Mouse (Mus musculus) regulatory T cell (primary cell): Measurements from ENCODE around the gene Obscn.

Experiments used
- in situ Hi-C: fragments of 300-600 bp; cut with MboI, MseI; formaldehyde crosslinking; loops from one replicate; pipeline ENCODE4 v1.15.1; 2025; ENCODE audit warnings: high pct_unique_total_duplicates

The Obscn gene

GRCm38 (mm10) chr11:58983691-58984341 lies 152.4 kb downstream of the Obscn start:
- in situ Hi-C loops = no loop called here

- in situ Hi-C loops = no loop called here
These were observed 153.6 kb downstream of the Obscn start for GRCm38 (mm10) chr11:58982471-58983097.

GRCm38 (mm10) chr11:58981541-58982447 lies 154.4 kb downstream of the Obscn start:
- in situ Hi-C loops = no loop called here

- in situ Hi-C loops = no loop called here
These were observed 155.7 kb downstream of the Obscn start for GRCm38 (mm10) chr11:58980381-58980990.

- in situ Hi-C loops = no loop called here
These were observed 156.5 kb downstream of the Obscn start for GRCm38 (mm10) chr11:58979661-58980060.

GRCm38 (mm10) chr11:58979183-58979582 lies 157.0 kb downstream of the Obscn start:
- in situ Hi-C loops = no loop called here

GRCm38 (mm10) chr11:58978706-58979030 lies 157.5 kb downstream of the Obscn start:
- in situ Hi-C loops = no loop called here

- in situ Hi-C loops = no loop called here
These were observed 158.0 kb downstream of the Obscn start, which contains the start of gene Trim11 for GRCm38 (mm10) chr11:58978027-58978705. Trim11 (plus strand) TSS chr11:58978093.

GRCm38 (mm10) chr11:58977607-58978026 lies 158.6 kb downstream of the Obscn start:
- in situ Hi-C loops = no loop called here

- in situ Hi-C loops = no loop called here
These were observed 159.1 kb downstream of the Obscn start for GRCm38 (mm10) chr11:58977150-58977549.

- in situ Hi-C loops = no loop called here
These were observed 161.8 kb downstream of the Obscn start for GRCm38 (mm10) chr11:58974414-58974813.

GRCm38 (mm10) chr11:58971796-58972195 lies 164.4 kb downstream of the Obscn start:
- in situ Hi-C loops = no loop called here

GRCm38 (mm10) chr11:58970831-58971530 lies 165.2 kb downstream of the Obscn start:
- in situ Hi-C loops = no loop called here

GRCm38 (mm10) chr11:58969659-58970058 lies 166.5 kb downstream of the Obscn start:
- in situ Hi-C loops = no loop called here

- in situ Hi-C loops = no loop called here
These were observed 167.2 kb downstream of the Obscn start for GRCm38 (mm10) chr11:58969027-58969426.

GRCm38 (mm10) chr11:58968551-58968950 lies 167.7 kb downstream of the Obscn start:
- in situ Hi-C loops = no loop called here

- in situ Hi-C loops = no loop called here
These were observed 168.9 kb downstream of the Obscn start for GRCm38 (mm10) chr11:58967346-58967745.

- in situ Hi-C loops = no loop called here
These were observed 171.0 kb downstream of the Obscn start for GRCm38 (mm10) chr11:58965001-58965760.

- in situ Hi-C loops = no loop called here
These were observed 172.0 kb downstream of the Obscn start for GRCm38 (mm10) chr11:58964216-58964615.

- in situ Hi-C loops = no loop called here
These were observed 172.7 kb downstream of the Obscn start for GRCm38 (mm10) chr11:58963543-58963942.
